Mouse (Mus musculus) midbrain, embryonic 14.5 days (tissue): ENCODE results near the gene Mef2a. TPM values are rescaled to one million over a fixed set of nuclear protein-coding genes. Genes with fewer than 3 reads are reported as not detected.

Experiments
- ATAC-seq: fragments of 200-750 bp; cut with Nextera tagmentation; 2 replicates; pipeline ENCODE4 v1.8.0; 2017; ENCODE audit warnings: moderate number of reproducible peaks, moderate library complexity; ENCODE audit not compliant: low FRiP score, low TSS enrichment
- DNase-seq: peaks from one replicate; pipeline ENCODE4 v3.0.0-alpha.2; 2015
- H3K27ac ChIP-seq: fragments of 300-500 bp; sonication (generic); replicated peaks from 2 replicates; pipeline ENCODE4 v1.5.1; 2014; ENCODE audit warnings: mild to moderate bottlenecking, low read depth, low read length, moderate library complexity
- H3K27me3 ChIP-seq: fragments of 300-500 bp; sonication (generic); 2 replicates; pipeline ENCODE4 v1.6.1; 2014; ENCODE audit warnings: low read length, control low read depth, mixed read lengths; ENCODE audit not compliant: control insufficient read depth, insufficient read depth
- H3K36me3 ChIP-seq: fragments of 300-500 bp; sonication (generic); 2 replicates; pipeline ENCODE4 v1.6.1; 2014; ENCODE audit warnings: low read length, control low read depth; ENCODE audit not compliant: control insufficient read depth, insufficient read depth
- H3K4me1 ChIP-seq: fragments of 300-500 bp; sonication (generic); 2 replicates; pipeline ENCODE4 v1.6.1; 2014; ENCODE audit warnings: mild to moderate bottlenecking, antibody characterized with exemption, low read length, control low read depth; ENCODE audit not compliant: control insufficient read depth, insufficient read depth
- H3K4me2 ChIP-seq: fragments of 300-500 bp; sonication (generic); 2 replicates; pipeline ENCODE4 v1.6.1; 2014; ENCODE audit warnings: mild to moderate bottlenecking, low read length, moderate library complexity
- H3K4me3 ChIP-seq: fragments of 300-500 bp; sonication (generic); replicated peaks from 2 replicates; pipeline ENCODE4 v1.5.1; 2014; ENCODE audit warnings: low read depth, low read length
- H3K9ac ChIP-seq: fragments of 300-500 bp; sonication (generic); replicated peaks from 2 replicates; pipeline ENCODE4 v1.6.1; 2014; ENCODE audit warnings: mild to moderate bottlenecking, low read length, moderate library complexity
- H3K9me3 ChIP-seq: fragments of 300-500 bp; sonication (generic); 2 replicates; pipeline ENCODE4 v1.6.1; 2016; ENCODE audit warnings: low read length, control low read depth, mixed read lengths; ENCODE audit not compliant: control insufficient read depth
- WGBS: fragments of 180-500 bp; shearing (Covaris S2); extraction: QIAGEN DNeasy Blood & Tissue Kit; methylation state at CpG from one replicate; pipeline ENCODE4 v1.1.7; 2014; 5-methylcytosine and 5-hydroxymethylcytosine counted together
- polyA plus RNA-seq: library from polyadenylated mRNA; unstranded; fragments of >200 nt; fragmentation: Nextera tagmentation; extraction: Ambion mirVana; gene quantifications from 2 replicates; pipeline ENCODE4 v1.2.1, GENCODE M21; 2014

Gene Mef2a
- polyA plus RNA-seq, 1 experiment from 2014 or later = 45.2 TPM

- 49% methylated on average over 5 of the region's 5 CpGs for WGBS
- Histone ChIP-seq H3K4me1 (peaks cover 12% of the 10 kb centered on the region), H3K9ac (0 out of 2 replicates have a peak overlapping the region, but pooled peaks have one; percentile 10), H3K27ac (peak overlapping the region; percentile 99), H3K36me3 (no peaks in the 10 kb centered on the region), H3K27me3 (no peaks in the 10 kb centered on the region), H3K4me2 (peak overlapping the region; percentile 98), H3K4me3 (peak overlapping the region; percentile 90), H3K9me3 (no peaks in the 10 kb centered on the region)
- DNase-seq (peak; percentile 37), ATAC-seq (no peak)
Observed at GRCm38 (mm10) chr7:67373975-67374374, 1.3 kb upstream of the Mef2a start.

GRCm38 (mm10) chr7:67373584-67373960 lies 914 bp upstream of the Mef2a start:
- H3K4me3 ChIP-seq = peak overlapping the region; percentile 90
- H3K36me3 ChIP-seq = no peaks in the 10 kb centered on the region
- no peak for ATAC-seq
- peak overlapping the region; percentile 98 for H3K4me2 ChIP-seq
- H3K27ac ChIP-seq = peak overlapping the region; percentile 99
- H3K9ac ChIP-seq = peak overlapping the region; percentile 98
- no peak for DNase-seq
- H3K27me3 ChIP-seq = no peaks in the 10 kb centered on the region
- no peaks in the 10 kb centered on the region for H3K9me3 ChIP-seq
- H3K4me1 ChIP-seq = peaks cover 12% of the 10 kb centered on the region
- WGBS = 35% methylated on average over 6 of the region's 6 CpGs

- H3K36me3 ChIP-seq = no peaks in the 10 kb centered on the region
- H3K27me3 ChIP-seq = no peaks in the 10 kb centered on the region
- H3K9me3 ChIP-seq = no peaks in the 10 kb centered on the region
- ATAC-seq (peak; percentile 38), DNase-seq (peak; percentile 68)
- H3K4me3 ChIP-seq = peak overlapping the region; percentile 90
- peak overlapping the region; percentile 98 for H3K4me2 ChIP-seq
- peak overlapping the region; percentile 99 for H3K27ac ChIP-seq
- WGBS = 1% methylated on average over 57 of the region's 75 CpGs
- peaks cover 12% of the 10 kb centered on the region for H3K4me1 ChIP-seq
- peak overlapping the region; percentile 98 for H3K9ac ChIP-seq
Observed at GRCm38 (mm10) chr7:67371891-67372672, 576 bp downstream of the Mef2a start.

GRCm38 (mm10) chr7:67371351-67371890 lies 1.2 kb downstream of the Mef2a start:
- DNase-seq = peak; percentile 29
- ATAC-seq = no peak

GRCm38 (mm10) chr7:67369645-67370044 lies 3.0 kb downstream of the Mef2a start:
- ATAC-seq = no peak
- H3K36me3 ChIP-seq = no peaks in the 10 kb centered on the region

More at GRCm38 (mm10) chr7:67371351-67371890, 1.2 kb downstream of the Mef2a start:
- no peaks in the 10 kb centered on the region for H3K36me3 ChIP-seq
- peak overlapping the region; percentile 98 for H3K9ac ChIP-seq
- no peaks in the 10 kb centered on the region for H3K9me3 ChIP-seq
- H3K4me2 ChIP-seq = peak overlapping the region; percentile 98
- no peaks in the 10 kb centered on the region for H3K27me3 ChIP-seq
- no peak overlapping the region for H3K27ac ChIP-seq
- H3K4me3 ChIP-seq = peak overlapping the region; percentile 90
- 16% methylated on average over 10 of the region's 10 CpGs for WGBS
- peaks cover 12% of the 10 kb centered on the region for H3K4me1 ChIP-seq

GRCm38 (mm10) chr7:67368394-67368793 lies 4.3 kb downstream of the Mef2a start:
- no peaks in the 10 kb centered on the region for H3K9me3 ChIP-seq
- WGBS = 98% methylated on average over 2 of the region's 2 CpGs
- no peak overlapping the region for H3K4me3 ChIP-seq
- H3K27me3 ChIP-seq = no peaks in the 10 kb centered on the region
- H3K36me3 ChIP-seq = no peaks in the 10 kb centered on the region
- peaks cover 6% of the 10 kb centered on the region for H3K4me1 ChIP-seq
- H3K4me2 ChIP-seq = no peak overlapping the region
- H3K9ac ChIP-seq = no peak overlapping the region
- no peak for ATAC-seq
- H3K27ac ChIP-seq = no peak overlapping the region
- DNase-seq = no peak

More at GRCm38 (mm10) chr7:67369645-67370044, 3.0 kb downstream of the Mef2a start:
- peaks cover 12% of the 10 kb centered on the region for H3K4me1 ChIP-seq
- H3K4me3 ChIP-seq = no peak overlapping the region
- no peaks in the 10 kb centered on the region for H3K27me3 ChIP-seq
- H3K4me2 ChIP-seq = no peak overlapping the region
- no peak overlapping the region for H3K27ac ChIP-seq
- no peak for DNase-seq
- H3K9me3 ChIP-seq = no peaks in the 10 kb centered on the region
- no peak overlapping the region for H3K9ac ChIP-seq
- WGBS = 76% methylated on average over 4 of the region's 4 CpGs

GRCm38 (mm10) chr7:67360588-67360987 lies 12.1 kb downstream of the Mef2a start:
- peaks cover 7% of the 10 kb centered on the region; the same call in 1 of the 2 replicates for H3K9me3 ChIP-seq
- no peak overlapping the region for H3K27ac ChIP-seq
- no peaks in the 10 kb centered on the region for H3K4me1 ChIP-seq
- no peaks in the 10 kb centered on the region for H3K36me3 ChIP-seq
- DNase-seq (no peak), ATAC-seq (no peak)
- H3K27me3 ChIP-seq = no peaks in the 10 kb centered on the region
- WGBS = 95% methylated on average over 3 of the region's 3 CpGs
- H3K9ac ChIP-seq = no peak overlapping the region
- no peak overlapping the region for H3K4me3 ChIP-seq
- no peak overlapping the region for H3K4me2 ChIP-seq

GRCm38 (mm10) chr7:67359863-67360262 lies 12.8 kb downstream of the Mef2a start:
- H3K4me1 ChIP-seq = no peaks in the 10 kb centered on the region
- no peaks in the 10 kb centered on the region for H3K36me3 ChIP-seq
- peaks cover 9% of the 10 kb centered on the region; the same call in 1 of the 2 replicates for H3K9me3 ChIP-seq
- no peak overlapping the region for H3K9ac ChIP-seq
- no peak overlapping the region for H3K4me2 ChIP-seq
- no peak overlapping the region for H3K4me3 ChIP-seq
- H3K27ac ChIP-seq = no peak overlapping the region
- DNase-seq (no peak), ATAC-seq (no peak)
- no peaks in the 10 kb centered on the region for H3K27me3 ChIP-seq

- ATAC-seq (no peak), DNase-seq (no peak)
- Histone ChIP-seq H3K4me1 (no peaks in the 10 kb centered on the region), H3K27ac (no peak overlapping the region), H3K4me2 (no peak overlapping the region), H3K4me3 (no peak overlapping the region), H3K9ac (no peak overlapping the region), H3K36me3 (no peaks in the 10 kb centered on the region), H3K27me3 (no peaks in the 10 kb centered on the region), H3K9me3 (peaks cover 9% of the 10 kb centered on the region; the same call in 1 of the 2 replicates)
- WGBS = 97% methylated on average over 5 of the region's 5 CpGs
Observed at GRCm38 (mm10) chr7:67355870-67356269, 16.8 kb downstream of the Mef2a start.
